Mouse (Mus musculus) hindbrain, postnatal 0 days (tissue): ENCODE measurements around the gene 6430550D23Rik. TPM values are rescaled to one million over a fixed set of nuclear protein-coding genes. Genes with fewer than 3 reads are reported as not detected.
A peak's percentile ranks its signal among the peaks of the same experiment; 100 is the strongest.

Experiments
- ATAC-seq: fragments of 200-750 bp; cut with Nextera tagmentation; 2 replicates; pipeline ENCODE4 v1.8.0; 2017; ENCODE audit warnings: mild to moderate bottlenecking, moderate TSS enrichment, moderate library complexity
- DNase-seq: peaks from one replicate; pipeline ENCODE4 v3.0.0-alpha.2; 2015; ENCODE audit warnings: low spot score
- H3K27ac ChIP-seq: fragments of 300-500 bp; sonication (generic); 2 replicates; pipeline ENCODE4 v1.5.1; 2014; ENCODE audit warnings: mild to moderate bottlenecking
- H3K27me3 ChIP-seq: fragments of 300-500 bp; sonication (generic); 2 replicates; pipeline ENCODE4 v1.6.1; 2014; ENCODE audit warnings: low read length, mixed read lengths; ENCODE audit not compliant: insufficient read depth
- H3K36me3 ChIP-seq: fragments of 300-500 bp; sonication (generic); 2 replicates; pipeline ENCODE4 v1.6.1; 2014; ENCODE audit warnings: low read length, mixed read lengths; ENCODE audit not compliant: insufficient read depth
- H3K4me1 ChIP-seq: fragments of 300-500 bp; sonication (generic); 2 replicates; pipeline ENCODE4 v1.6.1; 2014; ENCODE audit warnings: antibody characterized with exemption, low read length, mixed read lengths; ENCODE audit not compliant: insufficient read depth
- H3K4me2 ChIP-seq: fragments of 300-500 bp; sonication (generic); 2 replicates; pipeline ENCODE4 v1.6.1; 2014; ENCODE audit warnings: low read depth, mild to moderate bottlenecking, low read length, moderate library complexity, mixed read lengths
- H3K4me3 ChIP-seq: fragments of 300-500 bp; sonication (generic); 2 replicates; pipeline ENCODE4 v1.5.1; 2014; ENCODE audit warnings: low read length
- H3K9ac ChIP-seq: fragments of 300-500 bp; sonication (generic); replicated peaks from 2 replicates; pipeline ENCODE4 v1.6.1; 2014; ENCODE audit warnings: mild to moderate bottlenecking, low read length, moderate library complexity, mixed read lengths
- H3K9me3 ChIP-seq: fragments of 300-500 bp; sonication (generic); 2 replicates; pipeline ENCODE4 v1.6.1; 2016; ENCODE audit warnings: low read length, mixed read lengths
- CTCF ChIP-seq: IDR thresholded peaks from 2 replicates; pipeline ENCODE4 v1.5.1; 2016; ENCODE audit warnings: antibody characterized with exemption, control low read depth, low read depth
- WGBS: fragments of 180-500 bp; shearing (Covaris S2); extraction: QIAGEN DNeasy Blood & Tissue Kit; methylation state at CpG from one replicate; pipeline ENCODE4 v1.1.7; 2014; 5-methylcytosine and 5-hydroxymethylcytosine counted together
- polyA plus RNA-seq: library from polyadenylated mRNA; unstranded; fragments of >200 nt; fragmentation: Nextera tagmentation; extraction: Ambion mirVana; gene quantifications from 2 replicates; pipeline ENCODE4 v1.2.1, GENCODE M21; 2015
- total RNA-seq: library from RNA; depleted of rRNA; stranded (reverse); fragments of >200 nt; gene quantifications from 2 replicates; pipeline ENCODE4 v1.2.3, GENCODE M21; 2014

Gene 6430550D23Rik
- total and polyA plus RNA-seq, 2 experiments from 2014 or later, result 1.3 to 1.4 TPM

GRCm38 (mm10) chr2:155959981-155960380 lies 47.8 kb downstream of the 6430550D23Rik start:
- H3K9ac ChIP-seq, result no peak overlapping the region
- WGBS, result 81% methylated on average over 5 of the region's 5 CpGs
- ATAC-seq, result no peak
- peaks cover 20% of the 10 kb centered on the region; the same call in 1 of the 2 replicates for H3K36me3 ChIP-seq
- DNase-seq, result no peak
- peaks cover 7% of the 10 kb centered on the region; the same call in 1 of the 2 replicates for H3K4me1 ChIP-seq
- H3K4me2 ChIP-seq, result no peak overlapping the region
- no peak for TF ChIP-seq CTCF
- no peaks in the 10 kb centered on the region for H3K9me3 ChIP-seq
- H3K4me3 ChIP-seq, result no peak overlapping the region
- no peak overlapping the region for H3K27ac ChIP-seq
- no peaks in the 10 kb centered on the region for H3K27me3 ChIP-seq

- peak; percentile 97 for ATAC-seq
- Histone ChIP-seq H3K4me2 (peak within 1 kb of the TSS; percentile 75), H3K27ac (peak within 1 kb of the TSS; percentile 89), H3K4me3 (peak within 1 kb of the TSS; percentile 82), H3K9ac (peak within 1 kb of the TSS; percentile 93), H3K27me3 (no peaks in the 10 kb centered on the region), H3K9me3 (no peaks in the 10 kb centered on the region), H3K36me3 (no peaks in the 10 kb centered on the region), H3K4me1 (peaks cover 7% of the 10 kb centered on the region; the same call in 1 of the 2 replicates)
- WGBS, result under 1% methylated on average over 55 of the region's 59 CpGs
- TF ChIP-seq CTCF, result no peak
- peak; percentile 94 for DNase-seq
Observed at GRCm38 (mm10) chr2:155956134-155957059, 51.4 kb downstream of the 6430550D23Rik start, which contains the start of gene Cep250. Gene Cep250, plus strand, starts transcription at chr2:155956458.

GRCm38 (mm10) chr2:155952006-155952405 lies 55.8 kb downstream of the 6430550D23Rik start:
- no peak for ATAC-seq

GRCm38 (mm10) chr2:155949362-155949761 lies 58.4 kb downstream of the 6430550D23Rik start:
- peak; percentile 55 for DNase-seq
- peaks cover 5% of the 10 kb centered on the region; the same call in 1 of the 2 replicates for H3K4me1 ChIP-seq
- no peaks in the 10 kb centered on the region for H3K36me3 ChIP-seq
- WGBS, result 21% methylated on average over 6 of the region's 6 CpGs
- H3K9me3 ChIP-seq, result no peaks in the 10 kb centered on the region
- ATAC-seq, result no peak
- H3K27ac ChIP-seq, result no peak overlapping the region
- TF ChIP-seq CTCF, result no peak
- H3K4me2 ChIP-seq, result no peak overlapping the region
- H3K27me3 ChIP-seq, result no peaks in the 10 kb centered on the region
- no peak overlapping the region for H3K4me3 ChIP-seq
- H3K9ac ChIP-seq, result no peak overlapping the region

More at GRCm38 (mm10) chr2:155952006-155952405, 55.8 kb downstream of the 6430550D23Rik start:
- no peaks in the 10 kb centered on the region for H3K36me3 ChIP-seq
- no peaks in the 10 kb centered on the region for H3K27me3 ChIP-seq
- H3K4me2 ChIP-seq, result no peak overlapping the region
- peaks cover 5% of the 10 kb centered on the region; the same call in 1 of the 2 replicates for H3K4me1 ChIP-seq
- peak; percentile 80 for DNase-seq
- H3K9me3 ChIP-seq, result no peaks in the 10 kb centered on the region
- peak; percentile 76 for TF ChIP-seq CTCF
- no peak overlapping the region for H3K27ac ChIP-seq
- H3K9ac ChIP-seq, result no peak overlapping the region
- no peak overlapping the region for H3K4me3 ChIP-seq

- DNase-seq, result no peak
- H3K27ac ChIP-seq, result no peak overlapping the region
- no peak for ATAC-seq
- H3K27me3 ChIP-seq, result no peaks in the 10 kb centered on the region
- WGBS, result 56% methylated on average over 5 of the region's 5 CpGs
- H3K4me1 ChIP-seq, result peaks cover 5% of the 10 kb centered on the region; the same call in 1 of the 2 replicates
- H3K9me3 ChIP-seq, result no peaks in the 10 kb centered on the region
- H3K4me2 ChIP-seq, result no peak overlapping the region
- H3K9ac ChIP-seq, result no peak overlapping the region
- no peak for TF ChIP-seq CTCF
- no peak overlapping the region for H3K4me3 ChIP-seq
- H3K36me3 ChIP-seq, result no peaks in the 10 kb centered on the region
Observed at GRCm38 (mm10) chr2:155947390-155948002, 60.3 kb downstream of the 6430550D23Rik start.

- Histone ChIP-seq H3K4me3 (no peak overlapping the region), H3K27ac (no peak overlapping the region), H3K9me3 (no peaks in the 10 kb centered on the region), H3K36me3 (no peaks in the 10 kb centered on the region), H3K4me1 (peaks cover 5% of the 10 kb centered on the region; the same call in 1 of the 2 replicates), H3K9ac (no peak overlapping the region), H3K27me3 (no peaks in the 10 kb centered on the region), H3K4me2 (no peak overlapping the region)
- 14% methylated on average over 4 of the region's 4 CpGs for WGBS
- DNase-seq (no peak), ATAC-seq (no peak)
- TF ChIP-seq CTCF, result no peak
Observed at GRCm38 (mm10) chr2:155946499-155946898, 61.3 kb downstream of the 6430550D23Rik start.
